Mouse (Mus musculus) right cerebral cortex, adult 2 months (tissue): ENCODE results near the gene Myo3b.
A peak's percentile ranks its signal among the peaks of the same experiment; 100 is the strongest.
"Not testable (repeated sequence)": the region's sequence is repeated elsewhere in the genome, so short reads cannot be mapped to it uniquely, and the experiment has no call there.

ENCODE experiments used
- DNase-seq, 2 experiments: peaks; one replicate each; pipeline ENCODE4 v3.0.0; 2021 to 2022; ENCODE audit warnings: low spot score in 2 of 2

Gene Myo3b

DNA sequence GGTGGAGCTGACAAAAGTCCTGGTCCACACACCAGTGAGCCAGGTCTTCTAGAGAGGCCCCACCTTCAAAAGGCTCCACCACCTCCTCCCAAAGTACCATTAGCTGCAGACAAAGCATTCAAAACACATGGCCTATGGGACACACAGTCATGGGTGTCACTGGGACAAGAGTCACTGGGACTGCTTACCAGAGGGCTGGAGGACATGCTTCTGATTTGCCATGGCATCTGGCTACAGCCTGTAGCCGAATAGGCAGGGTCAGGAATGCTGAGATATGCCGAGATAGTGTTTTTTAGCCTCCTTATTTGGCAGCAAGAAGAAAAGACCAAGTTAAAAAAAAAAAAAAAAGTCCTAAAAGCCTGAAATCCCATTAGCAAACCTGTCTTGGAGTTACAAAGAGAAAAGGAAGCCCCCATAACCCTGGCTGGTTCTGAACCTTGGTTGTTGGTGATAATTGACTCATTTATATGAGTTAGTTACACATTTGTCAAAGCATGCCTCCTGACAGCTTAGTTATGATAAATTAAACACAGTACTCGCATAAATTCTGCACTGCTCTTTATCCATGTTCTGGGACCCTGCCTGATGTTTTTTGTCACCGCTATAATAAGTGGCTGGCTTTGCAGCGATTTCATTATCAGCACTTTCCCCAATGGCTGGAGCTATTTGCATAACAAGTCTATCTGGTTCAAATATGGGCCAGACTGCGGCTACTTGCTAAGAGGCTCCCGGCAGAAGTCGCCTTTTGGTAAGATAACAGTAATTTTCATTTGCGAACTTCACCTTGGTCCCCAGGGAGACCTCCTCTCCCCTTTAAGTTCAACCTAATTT, 156.7 kb downstream of the Myo3b start:
- no peak for DNase-seq

DNA sequence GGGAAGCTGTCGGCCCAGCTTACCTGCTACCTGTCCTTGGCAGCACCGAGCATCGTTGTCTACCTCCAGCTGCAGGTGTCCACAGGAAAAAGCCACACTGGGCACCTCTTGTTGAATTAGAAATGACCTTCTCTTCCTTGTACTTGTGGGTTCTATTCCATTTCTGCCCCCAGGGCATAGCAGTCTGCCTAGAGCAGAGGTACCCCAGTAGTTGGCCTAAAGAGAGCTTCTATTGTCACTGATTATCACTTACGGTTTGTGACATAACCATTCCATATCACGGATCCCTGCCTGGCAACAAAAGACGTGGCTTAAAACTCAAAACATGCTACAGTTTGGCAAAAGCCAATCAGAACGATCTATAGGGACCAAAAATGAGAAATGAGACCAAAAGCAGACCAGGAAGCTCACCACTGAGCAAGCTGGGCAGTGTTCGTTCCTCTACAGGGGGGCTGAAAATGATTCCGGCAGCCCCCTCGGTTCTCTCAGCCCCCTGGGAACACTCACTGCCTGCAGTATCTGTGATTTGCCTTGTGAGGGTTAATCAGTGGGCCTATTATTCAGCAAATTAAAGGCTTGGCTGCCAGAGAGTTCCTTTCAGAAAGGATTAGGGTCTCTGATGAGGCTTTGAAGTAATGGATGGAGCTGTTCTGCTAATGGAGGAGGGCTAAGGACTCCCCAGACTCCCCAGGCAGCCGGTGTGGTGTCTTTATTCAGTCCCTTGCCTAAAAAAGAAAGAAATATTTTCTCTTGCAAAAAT, 163.1 kb downstream of the Myo3b start:
- no peak for DNase-seq

DNA sequence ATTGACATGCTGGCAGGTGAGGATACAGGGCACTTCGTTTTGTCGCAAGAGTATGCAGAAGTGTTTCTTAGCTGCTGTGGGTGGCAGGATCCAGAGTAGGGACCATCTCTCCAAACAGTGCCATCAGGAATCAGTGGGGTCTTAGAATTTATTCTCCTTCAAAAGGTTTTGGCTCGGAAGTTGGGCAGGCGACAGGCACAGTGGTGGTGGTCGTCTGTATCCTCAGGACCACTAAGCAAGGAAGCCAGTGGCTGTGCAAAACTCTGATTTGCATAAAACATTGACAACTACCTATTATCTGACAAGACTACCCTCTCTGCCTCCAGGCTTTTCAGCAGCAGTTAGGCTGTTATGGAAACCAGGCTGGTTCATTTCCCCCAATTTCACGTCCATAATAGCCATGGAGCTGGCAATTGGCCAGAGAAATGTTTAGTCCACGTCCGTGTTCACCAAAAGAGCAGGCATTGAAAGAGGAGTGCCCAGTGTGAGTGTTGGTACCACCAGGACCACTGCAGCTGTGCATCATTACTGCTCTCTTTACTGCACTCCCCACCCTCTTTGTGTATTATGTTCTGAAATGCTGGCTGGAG, 163.7 kb downstream of the Myo3b start:
- no peak for DNase-seq

DNA sequence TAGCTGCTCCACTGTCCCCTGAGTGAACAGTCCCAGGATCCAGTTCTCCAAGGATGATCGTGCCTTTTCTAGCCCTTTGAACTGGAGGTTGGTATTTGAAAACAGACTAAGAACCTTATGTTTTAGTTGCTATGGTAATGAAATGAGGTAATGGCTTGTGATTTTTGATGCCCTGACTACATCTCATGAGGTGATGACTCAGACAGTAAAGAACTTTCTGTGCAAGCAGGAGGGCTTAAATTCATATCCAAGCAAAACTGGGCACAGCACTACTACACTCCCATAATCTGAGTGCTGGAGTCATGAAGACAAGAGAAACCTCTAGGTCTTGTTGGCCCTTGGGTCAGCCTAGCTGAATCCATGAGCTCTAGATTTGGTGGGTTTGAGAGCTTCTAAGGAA, 169.5 kb downstream of the Myo3b start:
- no peak for DNase-seq

DNA sequence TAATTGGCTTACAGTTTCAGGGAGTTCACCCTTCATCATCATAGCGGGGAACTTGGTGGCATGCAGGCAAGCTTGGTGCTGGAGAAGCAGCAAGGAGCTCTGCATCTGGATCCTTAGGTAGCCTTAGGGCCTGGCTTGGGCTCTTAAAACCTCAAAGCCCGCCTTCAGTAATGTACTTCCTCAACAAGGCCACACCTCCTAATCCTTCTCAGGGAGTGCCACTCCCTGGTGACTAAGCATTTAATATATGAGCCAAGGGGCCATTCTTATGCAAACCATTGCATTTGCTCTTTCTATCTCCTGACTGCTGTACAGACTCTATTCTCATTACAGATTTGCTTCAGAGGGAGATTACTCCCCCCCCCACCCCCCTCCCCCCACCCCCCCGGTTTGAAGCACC, 170.9 kb downstream of the Myo3b start:
- DNase-seq, result no peak

DNA sequence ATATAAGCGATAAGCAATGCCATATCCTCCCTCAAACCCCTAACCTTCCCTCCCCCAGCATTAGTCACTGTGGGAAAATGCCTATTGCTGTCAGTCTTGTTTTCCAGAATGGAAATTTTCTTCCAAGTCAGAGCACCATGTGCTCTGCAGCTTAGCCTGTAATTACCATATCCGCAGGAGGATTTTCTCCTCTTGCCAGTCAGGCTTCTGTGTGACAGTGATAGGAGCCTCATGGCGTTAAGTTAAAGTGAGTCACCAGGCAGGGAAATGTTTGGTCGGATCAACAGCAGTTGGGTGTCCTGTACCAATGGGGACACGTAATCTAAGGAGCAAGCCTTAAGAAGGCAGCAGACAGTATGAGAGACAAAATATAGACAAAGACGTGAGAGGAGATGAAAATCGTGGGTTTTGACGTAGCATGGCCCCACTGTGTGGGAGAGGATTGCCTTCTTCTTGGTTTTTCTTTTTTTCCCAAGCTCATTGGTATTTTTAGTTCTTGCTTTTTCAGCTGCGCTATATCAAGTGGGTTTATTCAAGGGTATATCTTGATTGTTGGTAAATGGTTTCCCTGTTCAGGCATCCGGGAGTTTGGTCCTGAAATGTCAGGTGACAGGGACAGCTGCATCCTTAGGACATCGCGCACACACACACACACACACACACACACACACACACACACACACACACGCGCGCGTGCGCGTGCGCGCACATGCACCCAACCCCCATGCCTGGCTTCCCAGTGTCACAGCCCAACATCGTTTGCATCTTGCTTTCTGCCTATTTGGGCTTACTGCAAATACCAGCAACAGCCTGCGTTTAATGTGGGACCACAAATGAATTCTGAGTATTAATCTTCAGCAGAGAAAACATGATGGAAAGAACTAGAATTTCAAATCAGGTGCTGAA, 171.8 kb downstream of the Myo3b start:
- peak; percentile 48 to 63 for DNase-seq

DNA sequence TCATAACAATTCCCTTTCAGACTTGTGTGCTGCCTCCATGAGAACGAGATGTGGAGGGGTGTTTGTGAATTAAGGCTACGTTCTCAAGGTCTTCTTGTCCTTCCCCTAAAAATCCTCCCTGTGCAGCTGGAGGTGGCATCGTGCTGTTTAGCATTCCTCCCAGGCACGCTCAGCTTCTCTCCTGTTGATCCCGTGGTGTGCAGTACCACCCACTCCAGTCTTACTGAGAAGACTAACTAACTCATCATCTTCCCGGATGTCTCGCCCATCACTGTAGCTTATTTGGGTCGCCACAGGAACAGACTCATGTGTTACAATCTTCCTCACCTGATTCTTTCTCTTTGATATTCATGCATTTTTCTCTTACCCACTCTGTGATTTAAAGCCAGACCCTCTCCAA, 175.5 kb downstream of the Myo3b start:
- DNase-seq, result peak; percentile 64 to 66

DNA sequence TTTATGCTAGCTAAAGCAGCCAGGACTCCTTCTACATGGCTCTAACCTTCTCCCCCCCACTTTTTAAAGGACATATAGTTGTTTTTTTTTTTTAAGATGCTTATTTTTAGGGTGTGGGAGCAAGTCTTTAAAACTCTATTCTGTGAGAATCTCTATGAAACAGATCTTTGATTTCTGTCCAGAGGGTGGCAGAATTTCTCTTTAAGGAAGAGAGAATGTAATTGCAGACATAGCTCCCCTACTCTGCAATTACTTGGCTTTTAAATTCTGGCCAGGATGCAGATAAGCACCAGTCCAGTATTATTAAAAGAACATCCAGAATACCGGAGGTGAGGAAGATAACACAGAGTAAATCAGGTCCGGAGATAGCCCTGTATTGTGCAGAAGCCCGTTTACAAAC, 178.9 kb downstream of the Myo3b start:
- no peak for DNase-seq

DNA sequence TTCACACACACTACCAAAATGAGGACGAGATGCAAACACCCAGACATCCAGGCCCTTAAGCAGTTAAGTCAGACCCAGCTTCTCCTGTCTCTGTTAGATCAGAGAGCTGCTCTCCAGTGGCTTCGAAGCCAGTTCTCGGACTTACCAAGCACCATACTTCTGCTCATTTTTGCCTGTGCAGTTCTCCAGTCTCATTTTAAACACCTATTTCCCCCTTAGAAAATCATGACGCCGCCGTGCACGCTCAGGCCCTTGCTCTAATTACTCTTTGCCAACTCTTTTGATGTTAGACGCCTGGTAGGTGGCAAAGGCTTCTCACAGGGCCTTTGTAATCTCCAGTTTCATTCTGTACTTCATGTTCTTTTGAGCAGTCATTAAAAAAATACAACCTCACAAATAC, 179.5 kb downstream of the Myo3b start:
- no peak for DNase-seq

DNA sequence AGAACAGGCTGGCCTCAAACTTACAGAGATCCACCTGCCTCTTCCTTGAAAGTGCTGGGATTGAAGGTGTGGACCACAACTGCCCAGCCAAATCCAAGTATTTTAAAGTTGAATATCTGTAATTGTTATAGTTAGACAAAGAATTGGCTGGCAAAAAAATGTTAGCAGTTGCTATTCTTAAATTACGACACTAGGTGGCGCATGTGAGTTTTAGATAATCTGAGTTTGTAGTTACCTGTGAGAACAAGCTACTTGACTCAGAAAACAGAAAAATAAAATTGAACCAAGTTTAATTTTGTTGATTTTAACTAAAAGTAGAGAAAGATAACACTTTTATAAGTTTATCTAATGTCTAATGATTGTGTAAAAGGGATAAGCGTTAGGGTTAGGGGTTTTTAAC, 187.8 kb downstream of the Myo3b start:
- DNase-seq, result no peak

DNA sequence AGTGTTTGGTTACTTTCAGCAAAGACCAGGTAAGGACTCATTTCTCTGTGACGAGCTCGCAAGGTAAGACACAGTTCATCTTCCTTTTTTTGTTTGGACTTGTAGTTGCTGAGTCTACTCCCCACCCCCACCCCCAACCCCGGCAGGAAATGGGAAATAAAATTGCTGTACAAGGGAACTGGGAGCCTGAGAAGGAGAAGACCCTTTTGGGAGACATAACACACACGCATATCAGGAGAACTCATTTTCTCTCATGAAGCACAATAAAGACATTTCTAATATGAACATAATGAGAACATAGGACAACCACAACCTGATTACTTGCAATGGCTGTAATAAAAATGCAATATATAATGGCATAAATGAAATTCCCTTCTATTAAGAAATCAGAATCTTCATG, 195.5 kb downstream of the Myo3b start:
- not testable (repeated sequence) for DNase-seq

DNA sequence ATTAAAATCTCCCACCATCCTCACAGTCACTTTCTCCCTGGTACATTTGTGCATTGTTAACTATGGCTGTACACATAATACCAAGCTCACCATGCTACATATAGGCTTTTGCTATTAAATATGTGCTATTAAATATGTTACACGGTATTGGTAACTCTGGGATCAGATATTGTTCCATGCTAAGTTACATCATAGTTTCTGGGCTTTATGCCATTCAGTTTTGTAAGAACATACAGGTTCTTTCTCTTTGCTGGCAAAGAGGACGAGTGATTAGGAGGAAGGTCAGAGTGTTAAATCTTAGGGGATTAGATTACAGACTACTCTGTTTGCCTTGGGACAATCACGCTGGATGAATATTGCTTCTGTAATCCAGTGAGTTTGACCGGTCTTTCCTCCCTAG, 207.1 kb downstream of the Myo3b start:
- DNase-seq, result no peak

DNA sequence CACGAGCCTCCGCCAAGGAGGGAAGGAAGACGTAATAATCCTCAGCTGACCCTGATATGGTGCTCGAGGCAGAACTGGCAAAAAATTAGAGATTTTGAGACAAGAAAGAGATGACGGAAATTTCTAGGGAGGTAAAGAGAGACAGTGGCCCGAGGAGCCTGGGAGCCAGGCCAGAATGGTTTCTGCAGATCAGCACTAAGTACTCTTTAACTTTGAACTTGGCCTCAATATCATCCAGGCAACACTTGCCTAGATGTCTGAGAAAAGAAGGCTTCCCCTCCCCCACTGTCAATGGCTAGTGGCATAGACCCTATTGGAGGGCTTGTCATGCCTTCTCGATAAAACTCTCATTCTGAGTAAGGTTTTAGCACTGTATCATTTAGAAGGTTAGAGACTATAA, 209.7 kb downstream of the Myo3b start:
- DNase-seq, result no peak

DNA sequence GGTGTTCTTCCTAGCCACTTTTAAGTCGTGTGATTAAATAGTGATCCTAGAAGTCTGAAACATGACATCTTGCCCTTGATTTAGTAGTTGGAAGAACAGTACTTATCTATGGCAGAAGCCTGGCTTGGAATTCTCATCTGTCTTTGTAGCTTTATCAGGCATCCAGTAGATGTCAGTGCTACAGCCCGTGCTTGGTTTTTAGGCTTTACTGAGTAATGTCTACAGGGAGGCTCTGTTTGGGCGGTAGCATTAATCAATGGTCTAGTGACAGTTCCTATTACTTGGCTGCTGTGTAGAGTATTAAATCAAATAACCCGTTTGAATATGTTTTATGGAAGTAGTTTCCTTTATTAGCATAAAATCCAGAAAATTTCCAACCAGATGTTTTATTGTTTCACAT, 210.9 kb downstream of the Myo3b start:
- DNase-seq, result no peak

DNA sequence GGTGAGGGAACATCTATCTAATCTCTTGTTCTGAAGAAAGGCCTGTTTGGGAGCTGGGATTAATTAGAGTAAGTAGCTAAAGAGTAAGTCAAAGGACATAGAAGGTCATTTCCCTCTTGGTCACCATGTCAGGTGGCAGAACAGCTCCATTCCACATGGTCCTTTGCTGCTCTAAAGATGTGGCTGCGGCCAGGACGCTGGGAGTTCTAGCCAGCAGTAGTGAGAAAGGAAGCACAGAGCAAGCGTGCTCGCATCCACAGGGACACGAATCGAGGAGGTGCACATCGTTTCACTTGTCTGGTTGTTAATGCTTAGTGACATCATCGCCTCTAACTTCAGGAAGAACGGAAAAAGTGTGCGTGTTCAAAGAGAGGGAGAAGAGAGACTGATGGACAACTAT, 212.3 kb downstream of the Myo3b start:
- DNase-seq, result no peak

DNA sequence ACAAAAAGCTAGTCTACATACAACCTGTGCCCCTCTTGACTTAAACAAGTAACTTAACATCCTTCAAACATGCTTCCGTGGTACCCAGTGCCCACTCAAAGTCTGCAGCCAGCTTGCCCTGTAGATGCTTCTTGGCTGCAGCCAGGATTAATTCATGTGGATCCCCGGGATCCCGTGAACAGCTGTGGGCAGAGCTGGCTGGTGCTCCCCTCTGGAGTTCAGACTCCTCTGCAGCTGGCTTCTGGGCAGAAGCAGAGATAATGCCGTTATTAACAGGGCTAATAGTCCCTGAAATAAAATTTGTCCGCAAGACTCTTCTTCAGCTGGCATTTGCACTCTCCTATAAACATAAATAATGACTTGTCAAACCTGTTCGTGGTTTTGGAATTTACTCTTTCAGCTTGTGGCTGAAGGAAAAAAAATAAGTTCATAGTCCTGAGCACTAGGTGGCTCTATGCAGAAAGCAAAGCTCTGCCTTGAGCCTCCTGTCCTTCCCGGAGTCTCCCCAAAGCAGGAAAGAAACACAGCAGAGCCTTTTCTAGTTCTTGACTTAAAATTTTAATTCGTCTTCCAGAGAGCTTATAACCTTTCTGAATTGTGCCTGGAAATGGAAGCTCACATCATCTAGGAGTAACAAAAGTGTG, 220.6 kb downstream of the Myo3b start:
- DNase-seq, result peak; percentile 8 to 31

DNA sequence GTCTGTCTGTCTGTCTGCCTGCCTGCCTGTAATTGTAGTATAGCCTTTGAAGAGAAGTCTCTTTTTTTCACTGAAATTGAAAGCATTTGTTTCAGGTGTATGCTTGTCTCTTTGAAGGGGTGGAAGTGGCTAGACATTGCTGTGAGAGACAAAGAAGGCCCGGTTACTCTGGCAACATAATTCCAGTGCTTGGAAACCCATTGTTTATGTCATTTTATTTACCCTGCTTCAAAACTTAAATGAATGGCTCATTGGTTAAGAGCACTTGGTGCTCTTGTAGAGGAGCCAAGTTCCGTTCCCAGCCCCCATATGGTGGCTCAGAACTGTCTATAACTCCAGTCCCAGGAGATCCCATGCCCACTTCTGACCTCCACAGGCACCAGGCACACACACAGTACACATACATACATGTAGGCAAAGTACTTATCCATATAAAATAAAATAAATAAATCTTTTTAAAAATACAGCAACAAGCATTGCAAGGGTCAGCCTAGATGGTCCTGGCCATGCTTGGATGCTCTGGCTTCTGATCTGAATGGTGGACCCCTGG, 221.8 kb downstream of the Myo3b start:
- DNase-seq, result no peak

DNA sequence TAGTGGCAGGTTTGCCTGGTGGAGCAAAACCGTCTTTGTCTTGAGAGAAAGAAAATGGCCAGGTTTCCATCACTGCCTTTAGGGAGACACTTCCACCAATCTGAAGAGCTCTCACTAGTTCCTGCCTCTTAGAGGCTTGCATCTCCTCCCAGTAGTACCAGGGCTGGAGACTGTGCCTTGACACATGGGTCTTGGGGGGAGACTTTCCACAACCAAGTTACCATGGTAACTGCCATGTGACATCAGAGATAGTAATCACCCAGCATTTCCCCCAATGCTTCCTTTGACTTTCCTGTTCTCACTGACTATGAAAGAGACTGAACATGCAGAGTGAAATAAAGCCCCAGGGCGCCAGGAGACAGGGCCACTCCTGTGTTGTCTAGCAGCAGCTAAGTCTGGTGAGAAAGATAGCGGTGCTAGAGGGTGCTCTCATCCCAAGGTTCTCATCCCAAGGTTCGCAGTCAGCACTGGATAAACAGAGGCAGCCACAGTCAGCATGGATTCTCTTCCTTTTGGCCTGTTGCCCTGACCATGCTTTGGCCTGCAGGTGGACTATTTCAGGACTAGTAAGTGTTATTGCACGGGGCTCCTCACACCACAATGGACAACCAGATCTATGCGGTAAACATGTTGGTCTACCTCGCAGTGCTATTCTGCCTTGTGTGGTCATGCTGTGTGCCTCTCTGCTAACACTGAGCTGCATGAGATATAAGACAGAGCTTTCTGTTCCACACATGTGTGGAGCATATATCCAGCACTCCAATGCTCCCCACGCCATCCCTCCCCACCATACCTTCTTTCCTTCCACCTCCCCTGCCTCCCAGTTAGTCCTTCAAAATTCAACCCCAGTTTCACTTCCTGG, 223.0 kb downstream of the Myo3b start:
- no peak for DNase-seq

DNA sequence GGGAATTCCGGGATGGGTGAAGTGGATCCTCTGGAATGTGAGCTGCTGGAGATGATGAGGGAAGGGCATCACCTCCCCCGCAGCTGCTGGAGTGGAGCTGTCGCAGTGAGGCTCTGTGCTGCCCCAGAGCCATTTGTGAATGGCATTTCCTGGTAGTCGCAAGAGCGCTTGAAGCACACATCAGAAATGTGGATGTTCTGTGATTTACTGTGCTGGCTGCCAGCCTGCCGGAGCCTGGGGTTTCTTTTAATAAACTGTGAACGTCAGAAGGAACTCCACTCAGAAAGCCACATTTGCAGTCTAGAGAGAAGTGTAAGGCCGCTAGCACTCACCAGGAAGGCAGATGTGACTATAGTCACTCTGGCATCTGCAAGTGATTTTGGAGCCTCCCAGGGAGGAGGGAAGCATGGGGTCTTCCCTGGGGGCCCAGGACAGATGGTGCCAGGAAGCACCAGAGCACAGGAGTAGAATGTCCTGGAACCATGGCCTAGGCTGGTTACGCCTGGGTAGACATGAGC, 223.7 kb downstream of the Myo3b start:
- DNase-seq, result peak; percentile 50 to 55
